Mouse (Mus musculus) bone marrow macrophage, adult 2 months (primary cell): Measurements from ENCODE around the gene Fgfr2. TPM values are rescaled to one million over a fixed set of nuclear protein-coding genes. Genes with fewer than 3 reads are reported as not detected.

Source experiments
- H3K27ac ChIP-seq: 2 replicates; pipeline ENCODE4 v1.5.1; 2012; ENCODE audit warnings: low read depth, low read length; ENCODE audit not compliant: insufficient read depth
- H3K4me1 ChIP-seq: 2 replicates; pipeline ENCODE4 v1.6.1; 2012; ENCODE audit warnings: low read length; ENCODE audit not compliant: control insufficient read depth, insufficient read depth
- H3K4me3 ChIP-seq: 2 replicates; pipeline ENCODE4 v1.5.1; 2012; ENCODE audit warnings: mild to moderate bottlenecking, low read length, moderate library complexity; ENCODE audit not compliant: insufficient read depth
- CTCF ChIP-seq: IDR thresholded peaks from 2 replicates; pipeline ENCODE4 v1.5.1; 2012; ENCODE audit warnings: low read depth, mild to moderate bottlenecking, low read length, moderate library complexity
- POLR2A ChIP-seq: IDR thresholded peaks from 2 replicates; pipeline ENCODE4 v1.6.1; 2012; ENCODE audit warnings: mild to moderate bottlenecking, low read depth, low read length, borderline replicate concordance
- polyA plus RNA-seq: library from polyadenylated mRNA; stranded (reverse); fragments of >200 nt; gene quantifications from 2 replicates; pipeline ENCODE4 v1.2.4, GENCODE M21; 2012; ENCODE audit not compliant: missing spikeins, insufficient read depth, insufficient read length

The Fgfr2 gene
- polyA plus RNA-seq, 1 experiment: 0.27 TPM

- TF ChIP-seq CTCF (no peak), POLR2A (no peak)
- Histone ChIP-seq H3K27ac (no peak overlapping the region), H3K4me3 (no peak overlapping the region), H3K4me1 (no peaks in the 10 kb centered on the region)
Measured at GRCm38 (mm10) chr7:131597779-131598482, 1525.2 kb downstream of the Fgfr2 start.

- no peak for TF ChIP-seq CTCF
- TF ChIP-seq POLR2A: no peak
- H3K4me1 ChIP-seq: no peaks in the 10 kb centered on the region
- no peak overlapping the region for H3K4me3 ChIP-seq
- no peak overlapping the region for H3K27ac ChIP-seq
Measured at GRCm38 (mm10) chr7:131585551-131585950, 1537.6 kb downstream of the Fgfr2 start.

- Histone ChIP-seq H3K27ac (no peak overlapping the region), H3K4me3 (no peak overlapping the region), H3K4me1 (no peaks in the 10 kb centered on the region)
- TF ChIP-seq CTCF (no peak), POLR2A (no peak)
Measured at GRCm38 (mm10) chr7:131582178-131582577, 1541.0 kb downstream of the Fgfr2 start.

GRCm38 (mm10) chr7:131575246-131575645 is 1547.9 kb downstream of the Fgfr2 start:
- Histone ChIP-seq H3K4me1 (no peaks in the 10 kb centered on the region), H3K27ac (no peak overlapping the region), H3K4me3 (no peak overlapping the region)
- TF ChIP-seq CTCF: no peak
- TF ChIP-seq POLR2A: no peak

- Histone ChIP-seq H3K4me1 (peaks cover 3% of the 10 kb centered on the region), H3K4me3 (peak overlapping the region; percentile 73), H3K27ac (peak overlapping the region; percentile 83)
- TF ChIP-seq POLR2A (no peak), CTCF (no peak)
Measured at GRCm38 (mm10) chr7:131560697-131561042, 1562.5 kb downstream of the Fgfr2 start.

GRCm38 (mm10) chr7:131559986-131560696 is 1563.0 kb downstream of the Fgfr2 start, which contains the start of gene Bub3:
TSS of gene Bub3 (plus strand) at chr7:131560222.
- TF ChIP-seq CTCF (no peak), POLR2A (no peak)
- peaks cover 3% of the 10 kb centered on the region for H3K4me1 ChIP-seq
- H3K27ac ChIP-seq: peak within 1 kb of the TSS; percentile 83
- peak within 1 kb of the TSS; percentile 73 for H3K4me3 ChIP-seq

- Histone ChIP-seq H3K4me3 (no peak overlapping the region), H3K27ac (no peak overlapping the region), H3K4me1 (peaks cover 3% of the 10 kb centered on the region)
- TF ChIP-seq POLR2A: no peak
- no peak for TF ChIP-seq CTCF
Measured at GRCm38 (mm10) chr7:131557751-131558150, 1565.4 kb downstream of the Fgfr2 start.

GRCm38 (mm10) chr7:131556541-131557271 is 1566.4 kb downstream of the Fgfr2 start:
- TF ChIP-seq POLR2A: no peak
- Histone ChIP-seq H3K4me3 (peak overlapping the region; percentile 33), H3K4me1 (peaks cover 3% of the 10 kb centered on the region), H3K27ac (no peak overlapping the region)

GRCm38 (mm10) chr7:131556116-131556515 is 1567.0 kb downstream of the Fgfr2 start:
- H3K4me1 ChIP-seq: peaks cover under 1% of the 10 kb centered on the region; the same call in 1 of the 2 replicates
- peak overlapping the region; percentile 47 for H3K4me3 ChIP-seq
- no peak overlapping the region for H3K27ac ChIP-seq
- TF ChIP-seq POLR2A (no peak), CTCF (no peak)
